Mouse (Mus musculus) adipocyte (in vitro differentiated cells): Measurements from ENCODE around the gene Mad1l1.
"Not testable (repeated sequence)": the region's sequence is repeated elsewhere in the genome, so short reads cannot be mapped to it uniquely, and the experiment has no call there.

Experiments used
- DNase-seq: peaks from one replicate; pipeline ENCODE4 v3.0.0-alpha.2; 2016; ENCODE audit warnings: low spot score

Gene Mad1l1

DNA sequence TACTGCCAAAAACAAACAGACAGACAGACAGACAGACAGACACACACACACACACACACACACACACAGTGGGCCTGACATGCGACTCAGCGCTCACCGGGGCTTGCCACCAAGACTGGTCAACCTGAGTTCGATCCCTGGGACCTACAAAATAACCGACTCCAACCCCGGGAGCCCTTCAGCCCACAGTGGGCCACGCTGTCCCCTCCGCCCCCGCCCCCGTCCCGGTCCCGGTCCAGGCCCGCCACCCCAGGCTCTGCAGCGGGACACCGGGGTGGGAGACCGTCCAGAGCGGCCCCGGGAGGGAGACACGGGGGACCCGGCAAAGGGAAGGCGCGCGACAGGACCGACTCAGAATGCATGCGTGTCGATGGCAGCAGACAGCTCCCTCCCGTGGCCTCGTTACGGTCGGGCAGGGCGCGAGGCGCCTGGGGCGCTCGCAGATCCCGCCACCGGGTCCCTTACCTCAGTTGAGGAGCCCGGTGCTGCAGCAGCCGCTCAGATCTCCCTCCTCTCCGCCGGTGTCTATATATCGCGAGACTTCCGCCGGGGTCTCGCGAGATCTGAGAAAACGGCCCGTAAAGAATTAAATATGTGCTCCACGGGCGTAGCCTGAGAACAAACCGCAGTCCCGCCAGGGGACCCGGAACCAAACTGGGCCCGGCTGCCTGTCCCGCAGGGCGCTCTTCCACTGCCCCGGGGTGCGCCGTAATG is at the start of gene Mad1l1, which contains the start of gene Nudt1:
Gene Mad1l1, minus strand, starts transcription at position 511 of the 714 bp plus-strand sequence.
Gene Nudt1, plus strand, starts transcription at position 615 of the 714 bp plus-strand sequence.
- peak; percentile 99 for DNase-seq

DNA sequence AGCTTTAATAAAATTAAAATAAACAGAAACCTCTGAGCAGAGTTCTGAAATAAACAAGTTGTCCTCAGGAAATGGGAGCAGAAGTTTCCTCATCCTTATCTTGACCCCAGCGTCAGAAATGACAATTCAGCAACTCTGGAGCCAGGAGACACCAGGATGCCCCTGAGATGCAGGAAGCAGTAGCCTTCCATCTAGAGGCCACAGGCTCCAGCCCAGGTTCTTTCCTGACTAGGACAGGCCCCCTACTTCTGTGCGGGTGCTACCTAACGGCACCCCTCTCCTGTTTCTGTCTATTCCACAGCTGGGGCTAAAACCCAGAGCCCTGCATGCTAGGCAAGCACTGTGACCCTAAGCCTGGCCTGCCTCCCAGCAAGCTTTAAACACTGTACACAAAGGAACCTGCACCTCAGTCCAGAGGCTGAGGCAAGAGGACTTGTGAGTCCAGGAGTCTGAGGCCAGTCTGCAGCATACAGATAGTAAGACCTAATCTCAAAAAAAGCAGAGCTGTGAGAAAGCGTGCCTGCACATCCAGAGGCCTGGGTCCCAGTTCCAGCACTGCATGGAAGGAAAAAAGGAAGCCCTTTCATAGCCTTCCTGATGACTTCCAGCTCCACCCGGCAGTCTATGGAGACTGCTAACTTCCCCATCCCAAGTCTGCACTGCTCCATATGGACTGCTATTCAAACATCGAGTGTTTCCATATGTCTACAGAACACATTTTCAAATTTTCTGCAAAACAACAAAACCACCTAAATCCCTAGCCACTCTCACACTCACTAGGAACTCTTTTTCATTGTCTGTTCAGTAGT is 49.3 kb upstream of the Mad1l1 start:
- DNase-seq, result peak; percentile 61

DNA sequence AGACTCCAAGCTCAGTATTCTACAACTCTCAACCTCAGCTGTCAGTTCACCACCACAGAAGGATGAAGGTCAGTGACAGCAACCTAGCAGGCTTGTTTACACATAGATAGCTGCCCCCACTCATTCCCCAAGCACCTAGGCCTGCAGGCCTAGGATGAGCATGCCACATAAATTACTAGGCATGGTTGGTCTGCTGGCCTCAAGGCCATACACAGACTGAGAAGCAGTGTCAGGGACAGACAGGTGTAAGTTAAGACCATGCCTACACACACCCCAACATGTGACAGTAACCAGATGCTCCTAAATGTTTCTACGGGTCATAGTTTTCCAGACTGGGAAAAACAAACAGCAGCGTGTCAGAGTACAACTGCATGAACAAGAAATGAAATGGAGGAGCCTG is 48.1 kb upstream of the Mad1l1 start:
- no peak for DNase-seq

- DNase-seq, result no peak
Observed at GRCm38 (mm10) chr5:140368926-140369325, 47.6 kb upstream of the Mad1l1 start.

- not testable (repeated sequence) for DNase-seq
Observed at GRCm38 (mm10) chr5:140368126-140368525, 46.8 kb upstream of the Mad1l1 start.

- no peak for DNase-seq
Observed at GRCm38 (mm10) chr5:140364415-140364814, 43.1 kb upstream of the Mad1l1 start.

DNA sequence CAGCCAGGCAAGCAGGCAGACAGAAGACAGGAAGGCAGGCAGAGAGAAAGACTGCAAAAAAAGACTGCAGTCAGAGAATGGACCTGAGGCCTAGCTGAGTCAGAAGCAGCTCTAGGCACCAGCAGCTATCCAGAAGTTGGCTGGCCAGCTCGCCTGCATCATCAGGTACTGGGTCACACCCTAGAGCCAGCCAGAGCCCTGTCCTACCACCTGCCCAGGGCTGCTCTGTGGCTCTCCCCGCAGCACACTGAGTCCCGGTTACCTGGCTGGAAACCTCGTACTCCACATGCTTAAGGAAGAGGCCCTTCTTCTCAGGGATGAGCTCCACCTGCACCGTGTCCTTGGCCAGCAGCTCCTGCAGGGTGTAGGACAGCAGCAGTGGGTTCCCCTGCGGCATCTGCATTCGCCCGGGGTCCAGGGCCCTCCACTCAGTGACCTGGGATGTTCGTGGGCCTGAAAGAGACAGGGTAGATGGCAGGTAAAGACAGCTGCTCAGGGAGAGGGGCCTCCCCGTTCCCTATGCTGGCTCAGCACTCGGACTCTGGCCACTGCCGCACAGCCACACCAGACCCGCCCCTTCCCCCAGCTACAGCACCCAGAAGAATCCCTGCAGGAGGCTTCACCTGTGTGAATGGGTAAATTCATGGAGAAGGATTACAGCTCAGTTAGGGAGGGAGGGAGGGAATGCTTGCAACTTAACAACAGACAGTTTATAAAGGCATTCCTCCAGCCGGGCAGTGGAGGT is 38.8 kb upstream of the Mad1l1 start:
- no peak for DNase-seq

DNA sequence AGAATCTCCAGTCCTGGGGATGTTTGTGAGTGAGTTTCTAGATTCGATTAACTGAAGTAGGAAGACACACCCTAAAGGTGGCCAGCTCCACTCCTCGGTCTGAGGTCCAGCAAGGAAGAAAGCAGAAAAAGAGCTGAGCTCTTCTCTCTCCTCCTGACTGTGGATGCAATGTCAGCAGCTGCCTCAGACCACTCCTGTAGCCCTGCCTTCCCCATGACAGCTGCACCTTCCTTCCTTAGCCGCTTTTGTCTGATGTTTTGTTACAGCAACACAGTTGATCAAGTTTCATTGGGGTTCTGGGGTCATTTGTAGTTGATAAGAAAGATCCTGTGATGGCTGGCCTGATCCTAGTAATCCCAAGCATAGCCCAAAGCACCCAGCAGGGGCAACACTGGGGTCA is 36.1 kb upstream of the Mad1l1 start:
- no peak for DNase-seq

DNA sequence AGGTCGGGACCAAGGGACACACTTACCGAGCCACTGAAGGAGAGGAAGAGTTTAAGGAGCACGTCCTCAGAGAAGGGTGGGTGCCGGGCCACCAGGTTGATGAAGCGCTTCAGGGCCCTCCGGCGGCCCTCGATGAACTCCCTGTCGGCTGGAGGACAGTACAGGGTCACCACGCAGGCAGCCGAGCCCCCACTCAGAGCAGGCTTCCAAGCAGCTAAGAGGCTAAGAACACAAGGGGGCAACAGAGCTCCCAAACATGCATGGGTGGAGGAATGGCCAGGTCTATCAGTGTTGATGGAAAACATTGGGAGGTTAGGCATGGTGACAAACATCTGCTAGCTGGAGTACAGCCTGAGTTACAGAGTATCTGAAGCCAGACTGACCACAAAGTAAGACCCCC is 34.6 kb upstream of the Mad1l1 start:
- no peak for DNase-seq

DNA sequence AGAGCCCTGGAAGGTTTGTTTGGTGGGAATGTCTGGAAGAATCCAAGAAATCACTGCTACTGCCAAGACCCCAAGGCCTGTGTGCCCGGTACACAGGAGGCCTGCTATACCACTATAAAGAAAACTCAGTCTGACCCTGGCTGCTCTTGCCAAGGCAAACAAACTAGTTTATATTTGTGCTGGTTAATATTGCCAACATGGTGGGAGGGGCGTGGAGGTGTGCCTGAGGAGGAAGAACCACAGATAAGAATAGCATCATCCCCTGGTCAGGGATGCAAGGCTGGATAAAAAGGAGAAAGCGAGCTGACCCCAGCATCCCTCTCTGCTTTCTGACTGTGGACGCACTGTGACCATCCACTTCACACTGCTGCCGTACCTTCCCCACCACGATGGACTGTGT is 31.0 kb upstream of the Mad1l1 start:
- no peak for DNase-seq

GRCm38 (mm10) chr5:140350731-140351497 is 29.6 kb upstream of the Mad1l1 start:
- no peak for DNase-seq

- DNase-seq, result no peak
Observed at GRCm38 (mm10) chr5:140349882-140350281, 28.5 kb upstream of the Mad1l1 start.

DNA sequence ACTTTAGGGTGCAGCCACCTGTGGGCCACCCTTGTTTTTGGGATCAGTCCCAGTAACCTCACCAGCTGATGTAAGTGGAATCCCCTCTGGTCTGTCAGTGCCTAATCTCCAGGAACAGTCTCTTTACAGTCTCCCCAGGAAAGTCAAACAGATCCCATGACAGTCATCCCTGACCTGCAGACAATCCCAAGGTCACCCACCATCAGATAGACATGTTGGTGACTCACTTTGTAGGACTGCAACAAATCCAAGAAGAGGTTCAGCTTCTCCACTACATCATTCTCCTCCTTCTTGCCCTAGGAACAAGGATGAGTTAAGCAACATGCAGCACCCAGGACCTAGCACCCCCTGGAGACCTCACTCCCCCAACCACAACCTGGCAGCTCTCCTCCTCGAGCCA is 24.7 kb upstream of the Mad1l1 start:
- DNase-seq, result no peak

- no peak for DNase-seq
Observed at GRCm38 (mm10) chr5:140345244-140345643, 23.9 kb upstream of the Mad1l1 start.

GRCm38 (mm10) chr5:140342880-140343279 is 21.5 kb upstream of the Mad1l1 start:
- DNase-seq, result no peak

- no peak for DNase-seq
Observed at GRCm38 (mm10) chr5:140339836-140340235, 18.5 kb upstream of the Mad1l1 start.

DNA sequence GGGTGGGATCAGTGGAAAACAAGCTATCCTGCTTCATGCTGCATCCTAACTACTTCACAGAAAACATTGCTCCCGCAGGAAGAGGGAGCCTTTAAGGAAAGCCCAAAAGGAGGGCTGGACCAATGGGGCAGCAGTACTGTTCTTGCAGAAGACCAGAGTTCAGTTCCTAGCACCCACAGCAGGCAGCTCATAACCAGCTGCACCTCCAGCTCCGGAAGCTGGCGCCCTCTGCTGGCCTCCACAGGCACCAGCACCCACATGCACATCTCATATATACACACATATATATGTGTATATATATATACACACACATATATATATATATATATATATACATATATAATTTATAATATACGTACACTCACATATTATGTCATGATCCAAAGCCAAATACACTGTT is 17.4 kb upstream of the Mad1l1 start:
- DNase-seq, result no peak

DNA sequence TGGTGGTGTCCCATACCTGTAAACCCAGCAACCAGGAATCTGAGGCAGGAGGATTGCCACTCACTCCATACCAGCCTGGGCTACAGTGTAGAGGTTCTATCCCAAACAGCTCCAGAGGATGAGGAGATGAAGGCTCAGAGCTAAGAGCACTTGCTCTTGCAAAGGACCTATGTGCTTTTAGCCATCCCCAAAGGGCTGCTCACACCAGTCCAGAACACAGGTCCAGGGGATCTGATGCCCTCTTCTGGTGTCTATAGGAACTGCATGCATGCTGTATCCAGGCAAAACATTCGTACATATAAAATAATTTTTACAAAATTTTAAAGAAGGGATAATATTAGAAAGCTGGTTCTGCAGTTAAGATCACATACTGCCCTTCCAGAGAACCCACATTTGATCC is 15.3 kb upstream of the Mad1l1 start:
- DNase-seq, result peak; percentile 62

DNA sequence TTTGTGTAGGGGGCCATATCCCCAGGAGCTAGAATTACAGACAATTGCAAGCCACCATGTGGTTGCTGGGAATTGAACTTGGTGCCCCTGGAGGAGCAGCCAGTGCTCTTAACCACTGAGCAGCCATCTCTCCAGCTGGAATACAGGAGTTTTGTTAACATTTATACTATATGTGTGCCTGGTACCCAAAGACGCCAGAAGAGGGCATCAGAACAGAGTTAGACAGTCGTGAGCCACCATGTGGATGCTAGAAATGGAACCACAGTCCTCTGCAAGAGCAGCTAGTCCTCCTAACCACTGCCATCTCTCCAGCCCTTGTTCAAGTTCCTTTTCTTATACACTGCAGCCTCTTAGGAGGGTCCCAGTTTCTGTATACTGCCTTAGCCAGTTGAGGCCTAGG is 12.3 kb upstream of the Mad1l1 start:
- no peak for DNase-seq

DNA sequence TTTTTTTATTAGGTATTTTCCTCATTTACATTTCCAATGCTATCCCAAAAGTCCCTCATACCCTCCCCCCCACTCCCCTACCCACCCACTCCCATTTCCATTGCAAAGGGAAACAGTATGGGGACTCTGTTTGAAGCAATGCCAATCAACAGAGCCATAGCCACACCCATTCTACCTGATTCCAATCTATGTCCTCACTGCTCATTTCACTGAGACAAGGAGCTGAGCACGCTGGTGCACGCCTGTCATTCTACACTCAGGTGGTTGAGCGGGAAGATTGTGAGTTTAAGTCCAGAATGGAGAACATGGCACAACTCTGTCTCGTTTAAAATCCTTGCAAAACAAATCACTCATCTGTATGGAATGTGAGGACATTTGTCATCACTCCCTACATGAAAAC is 11.2 kb upstream of the Mad1l1 start:
- DNase-seq, result no peak

DNA sequence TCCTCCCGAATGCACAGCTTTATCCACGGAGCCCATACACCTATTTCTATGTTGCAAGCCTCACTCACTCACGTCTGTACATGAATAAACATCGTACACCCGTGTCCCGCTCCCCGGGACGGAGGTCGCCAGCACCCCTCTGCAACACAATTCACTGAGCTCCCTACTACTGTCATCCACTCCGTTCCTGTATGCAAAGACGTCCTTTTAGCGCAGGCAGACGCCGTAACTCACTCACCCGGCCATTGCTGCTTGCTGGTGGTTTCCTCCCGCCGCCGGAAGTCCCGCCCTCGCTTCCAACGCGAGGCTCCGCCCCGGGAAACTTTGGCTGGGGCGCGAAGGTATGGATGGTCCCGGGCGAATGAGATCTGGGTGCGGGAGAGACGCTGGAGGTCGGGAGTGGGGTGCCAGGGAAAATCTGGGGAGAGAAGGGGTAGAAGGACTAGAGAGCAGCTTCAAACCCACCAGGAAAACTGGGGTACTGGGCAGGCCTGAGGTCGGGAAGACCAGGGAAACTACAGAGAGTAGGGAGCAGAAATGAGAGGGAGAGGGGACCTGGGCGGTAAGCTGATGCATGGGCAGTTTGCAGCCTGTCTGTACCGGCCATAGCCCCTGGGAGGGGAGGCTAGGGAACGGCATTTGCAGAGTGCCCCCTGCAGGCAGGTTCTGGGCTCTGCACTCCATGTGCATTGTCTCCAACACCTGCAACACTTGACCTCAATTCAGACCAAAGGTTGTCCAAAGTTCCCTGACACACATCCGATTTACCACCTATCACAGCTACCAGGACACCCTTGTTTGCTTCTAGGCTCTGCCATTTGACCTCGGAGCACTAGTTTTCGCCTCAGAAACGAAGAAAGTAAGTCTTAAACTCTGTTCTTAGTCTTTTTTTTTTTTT is 10.5 kb upstream of the Mad1l1 start, which contains the start of gene Mrm2:
Gene Mrm2, minus strand, starts transcription at position 284 of the 898 bp plus-strand sequence.
- peak; percentile 86 for DNase-seq
